Mouse (Mus musculus): Measurements from ENCODE around the gene Ap4s1. TPM values are rescaled to one million over a fixed set of nuclear protein-coding genes. Genes with fewer than 3 reads are reported as not detected.

Ap4s1 gene
- polyA plus RNA-seq, 1 experiment from 2014 or later: 48.3 TPM

DNA sequence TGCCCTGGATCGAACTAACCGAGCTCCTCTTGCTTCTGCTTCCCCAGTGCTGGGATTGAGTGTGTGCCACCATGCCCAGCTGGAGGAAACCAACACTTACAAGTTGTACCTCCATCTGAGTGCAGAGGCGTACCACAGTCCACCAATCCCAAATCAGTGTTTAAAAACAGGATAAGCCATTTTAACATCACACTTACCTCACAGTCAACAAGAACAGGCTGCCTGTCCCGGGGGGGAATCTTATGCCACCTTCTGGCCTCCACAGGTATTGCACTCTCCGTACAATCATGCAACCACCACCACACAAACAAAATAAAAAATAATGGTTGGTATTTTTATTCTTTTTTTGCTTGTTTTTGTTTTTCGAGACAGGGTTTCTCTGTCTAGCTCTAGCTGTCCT, 50.9 kb downstream of the Ap4s1 start:
- H3K9ac ChIP-seq (ENCODE audit: low read depth, low read length): no peak overlapping the region
- H3K9me3 ChIP-seq (replicated peaks; ENCODE audit: low read length): no peaks in the 10 kb centered on the region
- H3K27me3 ChIP-seq (ENCODE audit: insufficient read depth, low read length): no peaks in the 10 kb centered on the region
- no peak for ATAC-seq (replicated peaks; ENCODE audit: low FRiP score, low read depth)
- peak; percentile 76 for TF ChIP-seq CTCF (IDR thresholded peaks at IDR 0.05; ENCODE audit: low read depth)
- H3K4me1 ChIP-seq (replicated peaks; ENCODE audit: insufficient read depth, low read length): no peaks in the 10 kb centered on the region
- H3K27ac ChIP-seq: no peak overlapping the region
- WGBS: 85% methylated on average over 6 of the region's 6 CpGs
- peak; percentile 55 for DNase-seq (ENCODE audit: low spot score)
- no peak overlapping the region for H3K4me3 ChIP-seq (replicated peaks; ENCODE audit: low read depth, low read length)
- H3K4me2 ChIP-seq (ENCODE audit: low read length): no peak overlapping the region
- peaks cover 27% of the 10 kb centered on the region for H3K36me3 ChIP-seq (ENCODE audit: insufficient read depth, low read length)

DNA sequence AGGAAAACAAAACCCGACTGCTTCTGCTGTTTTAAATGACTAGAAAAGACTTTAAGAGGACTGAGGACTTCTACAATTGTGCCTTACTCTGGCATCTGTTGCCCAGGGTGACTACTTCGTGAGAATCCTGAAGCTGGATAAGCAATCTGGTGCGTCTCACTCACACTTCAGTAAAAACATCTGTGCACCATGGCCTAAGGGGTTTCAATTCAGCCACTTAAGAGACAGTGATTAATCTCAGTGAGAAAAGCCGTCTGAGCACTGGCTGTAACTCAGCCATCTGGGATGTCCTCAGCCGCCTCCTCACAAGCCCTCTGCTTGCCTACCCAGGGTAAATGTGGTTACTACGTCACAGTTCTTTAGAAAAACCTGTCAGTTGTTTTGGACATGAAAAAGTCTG, 54.1 kb downstream of the Ap4s1 start:
- ATAC-seq (replicated peaks; ENCODE audit: low FRiP score, low read depth): no peak
- WGBS: 58% methylated on average over 6 of the region's 6 CpGs

DNA sequence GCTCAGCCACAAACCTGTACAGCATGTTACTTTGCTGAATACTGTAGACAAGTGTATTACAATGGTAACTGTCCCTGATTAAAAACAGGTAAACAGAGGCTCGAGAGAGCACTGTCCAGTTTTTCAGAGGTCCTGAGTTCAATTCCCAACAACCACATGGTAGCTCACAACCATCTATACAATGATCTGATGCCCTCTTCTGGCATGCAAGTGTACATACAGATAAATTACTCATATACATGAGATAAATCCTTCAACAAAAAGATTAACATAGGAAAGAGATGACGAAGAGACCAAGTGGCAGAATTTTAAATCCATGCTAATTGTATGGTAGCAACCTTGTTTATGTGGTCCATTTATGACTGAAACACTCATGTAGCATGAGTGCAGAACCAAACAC, 56.5 kb downstream of the Ap4s1 start:
- Histone ChIP-seq H3K4me2 (ENCODE audit: low read length) (no peak overlapping the region), H3K4me3 (replicated peaks; ENCODE audit: low read depth, low read length) (no peak overlapping the region), H3K9ac (ENCODE audit: low read depth, low read length) (no peak overlapping the region), H3K36me3 (ENCODE audit: insufficient read depth, low read length) (peaks cover 67% of the 10 kb centered on the region), H3K27me3 (ENCODE audit: insufficient read depth, low read length) (no peaks in the 10 kb centered on the region), H3K9me3 (replicated peaks; ENCODE audit: low read length) (no peaks in the 10 kb centered on the region), H3K4me1 (replicated peaks; ENCODE audit: insufficient read depth, low read length) (no peaks in the 10 kb centered on the region), H3K27ac (no peak overlapping the region)
- DNase-seq (ENCODE audit: low spot score) (no peak), ATAC-seq (replicated peaks; ENCODE audit: low FRiP score, low read depth) (no peak)
- 84% methylated on average over 2 of the region's 2 CpGs for WGBS
- peak; percentile 41 for TF ChIP-seq CTCF (IDR thresholded peaks at IDR 0.05; ENCODE audit: low read depth)

More for the DNA sequence above, 54.1 kb downstream of the Ap4s1 start:
- H3K27me3 ChIP-seq (ENCODE audit: insufficient read depth, low read length): no peaks in the 10 kb centered on the region
- H3K4me3 ChIP-seq (replicated peaks; ENCODE audit: low read depth, low read length): no peak overlapping the region
- peaks cover 48% of the 10 kb centered on the region for H3K36me3 ChIP-seq (ENCODE audit: insufficient read depth, low read length)
- H3K27ac ChIP-seq: no peak overlapping the region
- no peak overlapping the region for H3K4me2 ChIP-seq (ENCODE audit: low read length)
- no peak for DNase-seq (ENCODE audit: low spot score)
- no peak for TF ChIP-seq CTCF (IDR thresholded peaks at IDR 0.05; ENCODE audit: low read depth)
- no peaks in the 10 kb centered on the region for H3K4me1 ChIP-seq (replicated peaks; ENCODE audit: insufficient read depth, low read length)
- H3K9me3 ChIP-seq (replicated peaks; ENCODE audit: low read length): no peaks in the 10 kb centered on the region
- H3K9ac ChIP-seq (ENCODE audit: low read depth, low read length): no peak overlapping the region

DNA sequence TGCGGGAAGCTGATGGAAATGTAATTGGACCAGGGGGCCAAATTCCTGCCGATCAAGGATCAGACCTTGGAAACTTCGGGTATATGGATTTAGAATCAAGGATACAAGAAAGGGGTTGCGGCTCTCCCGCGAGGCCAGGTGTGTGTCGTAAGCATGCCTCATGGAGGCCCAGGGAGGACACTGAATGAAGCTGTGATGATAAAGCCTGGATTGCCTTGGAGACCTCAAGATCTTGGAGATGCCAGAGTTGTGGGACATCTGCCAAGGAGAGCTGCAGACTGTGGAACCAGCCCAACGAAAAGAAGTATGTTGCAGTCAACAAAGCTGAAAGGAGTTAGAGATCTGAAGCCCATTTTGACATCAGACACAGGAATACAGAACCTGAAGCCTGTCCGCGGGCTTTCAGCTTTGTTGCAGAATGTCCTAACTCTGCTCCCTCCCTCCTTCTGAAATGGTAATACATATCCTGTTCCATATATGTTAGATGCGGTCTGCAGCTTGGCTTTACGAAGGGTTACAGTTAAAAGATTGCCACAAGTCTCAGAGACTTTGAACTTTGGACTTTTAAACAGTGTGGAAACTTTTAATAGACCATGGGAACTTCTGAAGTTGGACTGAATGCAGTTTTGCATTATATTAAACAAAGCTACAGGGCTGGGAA, 65.2 kb downstream of the Ap4s1 start:
- H3K4me1 ChIP-seq (replicated peaks; ENCODE audit: insufficient read depth, low read length): no peaks in the 10 kb centered on the region
- H3K27ac ChIP-seq: no peak overlapping the region
- H3K9me3 ChIP-seq (replicated peaks; ENCODE audit: low read length): no peaks in the 10 kb centered on the region
- no peak overlapping the region for H3K9ac ChIP-seq (ENCODE audit: low read depth, low read length)
- no peaks in the 10 kb centered on the region for H3K27me3 ChIP-seq (ENCODE audit: insufficient read depth, low read length)
- peaks cover 58% of the 10 kb centered on the region for H3K36me3 ChIP-seq (ENCODE audit: insufficient read depth, low read length)
- H3K4me3 ChIP-seq (replicated peaks; ENCODE audit: low read depth, low read length): no peak overlapping the region
- WGBS: 93% methylated on average over 12 of the region's 12 CpGs
- no peak for TF ChIP-seq CTCF (IDR thresholded peaks at IDR 0.05; ENCODE audit: low read depth)
- no peak overlapping the region for H3K4me2 ChIP-seq (ENCODE audit: low read length)
- peak; percentile 21; the same call in 1 of the 2 replicates for ATAC-seq (replicated peaks; ENCODE audit: low FRiP score, low read depth)
- no peak for DNase-seq (ENCODE audit: low spot score)

DNA sequence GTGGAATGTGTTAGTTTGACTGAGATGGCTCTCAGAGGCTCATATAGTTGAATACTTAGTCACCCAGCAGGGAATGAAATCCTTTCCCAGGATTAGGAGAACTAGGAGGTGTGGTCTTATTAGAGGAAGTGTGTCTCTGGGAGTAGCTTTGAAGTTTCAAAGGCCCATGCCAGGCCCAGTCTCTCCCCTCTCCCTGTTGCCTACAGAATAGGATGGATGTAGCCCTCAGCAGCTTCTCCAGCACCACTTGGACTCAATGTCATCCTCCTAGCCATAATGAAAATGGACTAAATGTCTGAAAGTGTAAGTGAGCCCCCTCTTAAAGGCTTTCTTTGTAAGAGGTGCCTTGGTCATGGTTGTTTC, 65.7 kb downstream of the Ap4s1 start:
- H3K27ac ChIP-seq: no peak overlapping the region
- H3K27me3 ChIP-seq (ENCODE audit: insufficient read depth, low read length): no peaks in the 10 kb centered on the region
- H3K36me3 ChIP-seq (ENCODE audit: insufficient read depth, low read length): peaks cover 53% of the 10 kb centered on the region
- no peaks in the 10 kb centered on the region for H3K4me1 ChIP-seq (replicated peaks; ENCODE audit: insufficient read depth, low read length)
- no peak overlapping the region for H3K4me3 ChIP-seq (replicated peaks; ENCODE audit: low read depth, low read length)
- no peak for DNase-seq (ENCODE audit: low spot score)
- ATAC-seq (replicated peaks; ENCODE audit: low FRiP score, low read depth): 0 out of 2 replicates have a peak, but pooled peaks have one; percentile 25
- no peak for TF ChIP-seq CTCF (IDR thresholded peaks at IDR 0.05; ENCODE audit: low read depth)
- no peaks in the 10 kb centered on the region for H3K9me3 ChIP-seq (replicated peaks; ENCODE audit: low read length)
- no peak overlapping the region for H3K9ac ChIP-seq (ENCODE audit: low read depth, low read length)
- no peak overlapping the region for H3K4me2 ChIP-seq (ENCODE audit: low read length)

DNA sequence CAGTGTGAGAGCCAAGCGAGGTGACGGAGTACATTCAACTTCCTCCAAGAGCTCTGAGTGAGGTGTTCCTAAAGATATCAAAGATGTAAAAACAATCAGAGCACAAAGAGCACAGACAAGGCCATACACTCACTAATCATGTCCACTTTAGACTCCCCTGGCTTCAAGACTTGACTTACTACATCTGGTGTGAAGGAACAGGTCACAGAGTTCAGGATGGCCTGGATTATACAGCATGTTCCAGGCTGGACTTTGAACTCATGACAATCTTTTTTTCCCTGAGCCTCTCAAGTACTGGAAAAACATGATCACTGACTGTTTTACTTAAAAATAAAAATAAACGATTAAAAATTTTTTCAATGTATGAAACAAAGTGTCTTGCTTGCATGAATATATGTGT, 68.5 kb downstream of the Ap4s1 start:
- Histone ChIP-seq H3K27me3 (ENCODE audit: insufficient read depth, low read length) (no peaks in the 10 kb centered on the region), H3K4me3 (replicated peaks; ENCODE audit: low read depth, low read length) (no peak overlapping the region), H3K4me1 (replicated peaks; ENCODE audit: insufficient read depth, low read length) (no peaks in the 10 kb centered on the region), H3K36me3 (ENCODE audit: insufficient read depth, low read length) (peaks cover 46% of the 10 kb centered on the region), H3K9ac (ENCODE audit: low read depth, low read length) (no peak overlapping the region), H3K9me3 (replicated peaks; ENCODE audit: low read length) (no peaks in the 10 kb centered on the region), H3K4me2 (ENCODE audit: low read length) (no peak overlapping the region), H3K27ac (no peak overlapping the region)
- 76% methylated on average over 3 of the region's 3 CpGs for WGBS
- DNase-seq (ENCODE audit: low spot score) (no peak), ATAC-seq (replicated peaks; ENCODE audit: low FRiP score, low read depth) (peak; percentile 57; the same call in 1 of the 2 replicates)
- TF ChIP-seq CTCF (IDR thresholded peaks at IDR 0.05; ENCODE audit: low read depth): no peak

DNA sequence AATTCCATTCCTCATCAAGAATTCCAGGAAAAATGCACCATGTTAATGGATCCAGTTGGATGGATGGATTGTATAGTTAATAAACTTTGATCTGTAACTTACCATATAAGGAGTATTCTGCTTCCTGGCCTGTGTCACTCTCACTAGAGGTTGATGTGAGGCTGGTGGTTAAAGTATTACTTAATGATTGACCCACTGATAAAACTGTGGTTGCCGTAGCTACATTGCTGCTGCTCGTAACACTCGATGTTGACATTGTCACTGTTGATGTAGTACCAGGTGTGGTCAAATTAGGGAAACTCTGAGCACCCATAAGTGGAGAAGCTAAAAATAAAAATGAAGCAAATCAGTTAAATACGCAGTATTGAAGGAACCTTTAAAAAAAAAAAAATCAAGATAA, 76.6 kb downstream of the Ap4s1 start:
- Histone ChIP-seq H3K4me3 (replicated peaks; ENCODE audit: low read depth, low read length) (no peak overlapping the region), H3K4me2 (ENCODE audit: low read length) (no peak overlapping the region), H3K4me1 (replicated peaks; ENCODE audit: insufficient read depth, low read length) (no peaks in the 10 kb centered on the region), H3K27me3 (ENCODE audit: insufficient read depth, low read length) (no peaks in the 10 kb centered on the region), H3K9ac (ENCODE audit: low read depth, low read length) (no peak overlapping the region), H3K36me3 (ENCODE audit: insufficient read depth, low read length) (peaks cover 47% of the 10 kb centered on the region), H3K9me3 (replicated peaks; ENCODE audit: low read length) (no peaks in the 10 kb centered on the region), H3K27ac (no peak overlapping the region)
- WGBS: 69% methylated on average over 4 of the region's 4 CpGs
- TF ChIP-seq CTCF (IDR thresholded peaks at IDR 0.05; ENCODE audit: low read depth): no peak
- DNase-seq (ENCODE audit: low spot score) (no peak), ATAC-seq (replicated peaks; ENCODE audit: low FRiP score, low read depth) (no peak)
